Mouse (Mus musculus) G1E (cell line): ENCODE measurements around the gene Rptor.

Source experiments
- CTCF ChIP-seq: IDR thresholded peaks from 2 replicates; pipeline ENCODE4 v1.5.1; 2012; ENCODE audit warnings: low read depth, low read length, inconsistent platforms, mixed read lengths
- GATA1 ChIP-seq: IDR thresholded peaks from 2 replicates; pipeline ENCODE4 v1.6.1; 2012; ENCODE audit warnings: borderline replicate concordance, low read length, inconsistent platforms, mixed read lengths
- TAL1 ChIP-seq: conservative IDR thresholded peaks from 2 replicates; pipeline ENCODE4 v1.6.1; 2012; ENCODE audit warnings: low read depth, low read length, inconsistent platforms, mixed read lengths

DNA sequence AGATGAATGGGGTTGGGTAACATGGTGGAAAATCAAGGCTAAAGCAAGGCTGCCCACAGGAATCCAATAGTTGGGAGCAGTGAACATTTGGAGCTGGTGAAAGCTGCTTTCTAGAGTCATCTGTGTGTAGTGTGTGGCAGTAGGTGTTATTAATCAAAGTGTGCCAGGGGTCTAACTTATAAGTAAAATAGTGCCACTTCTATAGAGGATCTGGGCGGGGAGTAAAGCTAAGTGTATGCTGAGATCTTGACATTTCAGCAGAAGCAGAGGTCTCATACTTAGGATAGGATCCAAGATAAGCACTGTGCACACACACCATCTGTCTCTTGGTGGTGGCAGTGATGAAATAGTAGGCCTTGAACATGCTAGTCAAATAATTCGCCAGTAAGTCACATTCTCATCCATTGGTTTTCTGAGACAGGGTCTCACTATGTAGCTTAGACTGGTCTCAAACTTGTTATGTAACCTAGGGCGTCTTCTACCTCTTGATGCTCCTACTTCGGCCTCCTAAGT is 33.7 kb downstream of the Rptor start:
- TF ChIP-seq GATA1 (no peak), CTCF (no peak), TAL1 (no peak)
